Mouse (Mus musculus) gastrocnemius, adult 2 months (tissue): ENCODE data around the gene Tmem132c. TPM values are rescaled to one million over a fixed set of nuclear protein-coding genes. Genes with fewer than 3 reads are reported as not detected.

Experiments
- DNase-seq: peaks from one replicate; pipeline ENCODE4 v3.0.0; 2022
- H3K27ac ChIP-seq: fragments of 200-600 bp; 2 replicates; pipeline ENCODE4 v1.8.1; 2022; ENCODE audit warnings: mild to moderate bottlenecking
- H3K4me3 ChIP-seq: fragments of 200-600 bp; 2 replicates; pipeline ENCODE4 v1.8.1; 2022; ENCODE audit warnings: mild to moderate bottlenecking, moderate library complexity
- CTCF ChIP-seq: fragments of 200-600 bp; IDR thresholded peaks from 2 replicates; pipeline ENCODE4 v1.8.1; 2022; ENCODE audit warnings: antibody characterized with exemption, mild to moderate bottlenecking, moderate library complexity
- intact Hi-C: fragments of 180-260 bp; cut with DNase I; formaldehyde crosslinking; loops from one replicate; pipeline ENCODE4 v1.15.1; 2025
- long read RNA-seq, 2 experiments: library from polyadenylated mRNA; stranded (forward); transcript quantifications; one replicate each; pipeline ENCODE4 v2.0.0; 2021
- total RNA-seq, 2 experiments: library from RNA; stranded (reverse); gene quantifications; 2 replicates each; pipeline ENCODE4 v1.2.3; 2021

Gene Tmem132c
- under 1 TPM in 1 of 2 experiments, not detected in 1; 0.17 TPM for total RNA-seq
- long read RNA-seq, experiment 1, result 0 reads
- long read RNA-seq, experiment 2, result 0 reads

DNA sequence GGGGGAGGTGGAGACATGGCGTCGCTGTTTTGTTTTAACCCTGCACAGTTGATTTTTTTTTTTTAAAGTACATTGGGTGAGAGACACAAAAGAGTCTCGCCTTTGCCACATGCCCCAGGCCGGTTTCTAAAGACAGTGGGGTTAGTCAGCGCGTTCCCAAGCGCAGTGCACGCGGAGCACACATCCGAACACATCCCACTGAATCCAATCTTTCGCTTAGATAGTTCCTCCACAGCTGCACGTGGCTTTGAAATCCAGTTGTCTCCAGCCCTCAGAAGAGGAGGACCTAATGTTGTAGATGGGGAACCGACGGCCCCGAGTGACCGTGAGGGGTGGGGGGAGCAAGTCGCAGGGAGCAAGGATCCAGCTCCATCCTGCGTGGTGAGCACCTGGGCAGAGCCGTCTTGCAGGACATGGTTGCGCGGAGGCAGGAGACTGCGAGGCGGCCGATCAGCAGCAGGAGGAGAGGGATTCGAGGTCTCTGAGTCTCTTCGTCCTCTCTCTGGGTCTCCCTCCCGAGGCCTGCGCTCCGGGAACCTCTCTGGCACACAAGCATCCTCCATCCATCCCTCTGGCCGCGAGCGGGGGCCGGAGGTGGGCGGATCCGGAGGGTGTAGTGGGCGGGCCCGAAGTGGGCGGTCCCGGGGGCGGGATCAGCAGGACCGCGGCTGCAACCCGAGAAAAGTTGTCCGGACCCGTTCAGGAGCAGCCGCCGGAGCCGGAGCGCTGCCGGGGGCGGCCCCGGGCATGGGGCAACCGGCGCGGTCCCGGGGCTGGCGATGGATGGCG, at the start of gene Tmem132c:
Gene Tmem132c (plus strand): TSS at position 673 of the 789 bp plus-strand sequence.
- intact Hi-C loops, result no loop called here
- Histone ChIP-seq H3K27ac (no peak within 1 kb of the TSS), H3K4me3 (peak within 1 kb of the TSS; percentile 69)
- no peak for TF ChIP-seq CTCF
- peak; percentile 70 for DNase-seq

DNA sequence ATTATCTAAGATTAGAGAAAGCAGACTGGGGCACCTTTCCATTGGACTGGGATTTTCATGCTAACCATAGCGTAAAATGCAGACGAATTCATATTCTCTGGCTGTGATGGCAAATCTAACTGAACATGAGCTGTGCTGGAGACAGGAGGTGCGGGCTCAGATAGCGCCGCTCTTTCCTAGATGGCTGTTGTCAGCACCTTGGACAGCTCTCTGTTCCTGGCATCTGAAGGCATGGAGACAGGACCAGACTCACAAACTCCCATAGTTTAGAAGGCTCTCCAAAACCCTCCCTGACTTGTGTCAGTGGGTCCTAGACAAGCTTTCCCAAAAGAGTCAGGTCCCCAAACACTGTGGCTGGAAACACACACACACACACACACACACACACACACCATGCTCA, 49.7 kb upstream of the Tmem132c start:
- no peak for TF ChIP-seq CTCF
- H3K4me3 ChIP-seq, result no peak overlapping the region
- no peak for DNase-seq
- H3K27ac ChIP-seq, result no peak overlapping the region
- intact Hi-C loops, result no loop called here

DNA sequence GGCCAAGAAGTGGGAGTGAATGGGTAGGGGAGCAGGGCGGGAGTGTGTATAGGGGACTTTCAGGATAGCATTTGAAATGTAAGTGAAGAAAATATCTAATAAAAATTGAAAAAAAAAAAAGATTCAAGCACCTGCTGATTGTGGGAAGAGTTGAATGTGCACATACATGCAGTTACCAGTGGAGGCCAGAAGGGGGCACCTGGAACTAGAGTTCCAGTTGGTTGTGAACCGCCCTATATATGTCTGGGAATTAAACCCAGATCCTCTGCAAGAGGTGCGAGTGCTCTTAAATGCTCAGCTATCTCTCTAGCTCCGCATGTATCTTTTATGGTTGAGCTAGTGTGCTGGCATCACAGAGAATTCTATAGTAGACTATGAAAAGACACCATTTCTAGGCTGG, 42.8 kb upstream of the Tmem132c start:
- TF ChIP-seq CTCF, result peak; percentile 47
- intact Hi-C loops, result no loop called here

DNA sequence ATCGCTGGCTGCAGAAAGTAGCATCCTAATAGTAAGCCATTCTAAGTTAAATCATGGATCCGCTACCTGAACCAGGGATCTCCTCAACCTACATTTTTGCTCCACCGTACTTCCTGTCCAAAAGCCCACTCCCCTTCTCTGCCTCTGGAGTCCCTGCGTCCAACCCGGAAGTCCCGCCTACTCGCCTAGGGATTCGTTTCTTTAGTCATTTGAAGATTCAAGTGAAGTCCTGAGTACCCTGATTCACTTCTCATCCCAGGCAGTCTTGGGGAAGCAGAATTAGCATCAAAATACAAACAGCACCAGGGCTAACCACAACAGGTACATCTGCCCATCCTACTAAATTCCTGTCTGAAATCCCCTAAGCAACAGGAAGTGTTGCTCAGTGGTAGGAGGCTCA, 36.7 kb upstream of the Tmem132c start:
- intact Hi-C loops, result no loop called here
- DNase-seq, result no peak
- TF ChIP-seq CTCF, result no peak
- H3K27ac ChIP-seq, result no peak overlapping the region
- H3K4me3 ChIP-seq, result no peak overlapping the region

More for the DNA sequence above, 42.8 kb upstream of the Tmem132c start:
- no peak for DNase-seq
- Histone ChIP-seq H3K27ac (no peak overlapping the region), H3K4me3 (no peak overlapping the region)

DNA sequence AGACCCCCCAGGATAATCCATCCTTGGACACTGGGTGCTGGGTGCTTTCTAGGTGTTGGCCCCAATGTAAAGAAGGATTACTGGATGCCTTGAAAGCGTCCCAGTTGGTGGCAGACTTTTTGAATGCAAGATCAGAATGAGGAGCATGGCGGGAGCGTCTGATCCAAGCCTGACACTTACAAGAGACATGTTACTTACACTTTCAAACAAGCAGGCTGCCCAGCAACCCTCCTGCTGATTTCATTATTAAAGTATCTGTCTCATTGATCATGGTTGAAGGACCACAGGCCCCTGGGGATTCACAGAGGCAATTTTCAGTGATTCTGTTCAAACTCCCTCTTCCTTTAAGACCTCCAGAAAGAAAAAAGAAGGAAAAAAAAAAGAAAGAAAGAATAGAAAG, 25.2 kb upstream of the Tmem132c start:
- no peak for DNase-seq
- Histone ChIP-seq H3K27ac (no peak overlapping the region), H3K4me3 (no peak overlapping the region)
- intact Hi-C loops, result no loop called here
- TF ChIP-seq CTCF, result no peak

DNA sequence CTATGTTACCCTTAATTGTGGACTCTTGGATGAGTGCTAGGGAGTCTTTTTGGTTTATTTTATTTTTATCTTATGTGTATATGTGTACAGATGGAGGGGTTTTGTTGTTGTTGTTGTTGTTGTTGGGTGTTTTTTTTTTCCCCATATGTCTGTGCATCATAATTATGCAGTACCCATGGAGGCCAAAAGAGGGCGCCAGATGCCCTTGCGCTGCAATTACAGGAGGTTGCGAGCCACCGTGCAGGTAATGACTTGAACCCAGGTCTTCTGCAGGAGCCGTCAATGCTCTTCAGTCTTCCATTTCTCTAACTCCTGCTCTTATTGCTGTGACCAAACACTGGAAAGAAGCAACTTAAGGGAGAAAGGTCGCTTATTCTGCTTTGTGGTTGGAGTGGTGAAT, 23.9 kb upstream of the Tmem132c start:
- peak; percentile 5; the same call in 1 of the 2 replicates for TF ChIP-seq CTCF
- DNase-seq, result no peak
- no peak overlapping the region for H3K27ac ChIP-seq
- no peak overlapping the region for H3K4me3 ChIP-seq
- intact Hi-C loops, result no loop called here

DNA sequence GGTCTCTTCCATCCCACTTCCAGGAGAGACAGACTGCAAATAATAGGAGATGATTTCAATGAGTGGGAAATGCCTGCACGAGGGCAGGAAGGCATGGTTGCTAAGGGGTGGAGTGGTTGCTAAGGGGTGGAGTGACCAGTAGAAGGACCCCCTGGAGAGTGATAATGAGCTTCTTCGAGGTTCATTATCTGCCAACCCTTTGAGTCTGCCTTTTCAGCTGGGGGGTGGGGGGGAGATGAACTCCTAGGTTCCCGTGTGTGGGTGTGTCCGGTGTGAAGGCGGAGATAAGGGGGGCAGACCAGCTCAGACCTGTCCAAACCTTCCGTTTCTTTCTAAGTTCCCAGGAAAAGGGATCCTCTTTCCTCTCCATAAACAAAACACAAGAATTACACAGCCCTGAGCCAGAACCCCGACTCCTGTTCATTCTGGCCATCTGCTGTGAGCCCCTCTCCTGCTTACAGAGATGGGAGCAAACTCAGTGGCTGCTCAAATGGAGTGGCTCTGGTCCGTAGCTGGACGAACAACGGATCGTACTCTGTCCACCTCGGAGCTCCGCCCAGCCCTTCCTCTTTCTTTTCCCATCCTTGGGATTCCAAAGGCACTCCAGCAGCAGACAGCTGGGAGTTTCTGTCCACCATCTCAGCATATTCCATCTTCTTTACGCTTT, 13.5 kb upstream of the Tmem132c start:
- no peak overlapping the region for H3K27ac ChIP-seq
- H3K4me3 ChIP-seq, result no peak overlapping the region
- DNase-seq, result no peak
- TF ChIP-seq CTCF, result no peak
- intact Hi-C loops, result no loop called here

DNA sequence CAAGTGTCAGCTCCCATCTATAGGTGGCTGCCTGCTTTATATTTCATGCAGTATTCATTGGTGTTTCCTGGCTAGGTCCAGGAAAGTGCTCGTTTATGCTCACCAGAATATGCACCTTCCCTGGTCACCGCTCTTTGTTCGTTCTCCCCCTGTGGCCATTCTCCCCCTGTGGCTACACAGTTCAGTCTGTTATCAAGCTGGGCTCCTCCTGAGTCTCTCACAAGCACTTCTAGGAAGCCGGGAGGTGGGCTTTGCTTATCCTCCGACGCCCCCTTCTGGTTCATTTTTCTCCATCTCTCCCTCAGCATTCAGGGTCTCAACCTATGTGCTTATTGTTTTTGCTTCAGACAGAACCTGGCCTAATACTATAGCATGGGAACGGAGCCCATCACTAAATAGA, 6.9 kb upstream of the Tmem132c start:
- no peak for TF ChIP-seq CTCF
- intact Hi-C loops, result loop anchor here (5.0 kb wide), 1 partner anchor 108 kb away; no protein-coding TSS in a partner anchor
- Histone ChIP-seq H3K27ac (no peak overlapping the region), H3K4me3 (no peak overlapping the region)
- DNase-seq, result no peak

DNA sequence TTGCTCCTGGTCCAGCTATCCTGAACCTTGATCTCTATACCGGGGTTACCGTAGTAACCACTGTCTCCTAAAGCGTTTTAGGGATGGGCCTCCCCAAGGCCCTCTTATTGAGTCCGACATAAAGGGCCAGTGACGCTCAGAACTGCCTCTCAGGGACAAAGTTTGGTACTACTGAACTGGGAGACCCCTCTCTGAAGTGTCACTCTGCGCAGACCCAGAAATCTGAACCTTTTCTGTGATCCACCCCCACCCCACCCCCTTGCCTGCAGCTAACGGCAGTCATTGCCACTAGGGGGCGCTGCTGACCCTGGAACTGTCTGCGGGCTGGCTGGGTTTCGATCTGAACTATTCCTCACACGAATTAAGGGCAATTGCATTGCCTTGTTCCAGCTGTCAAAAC, 6.4 kb upstream of the Tmem132c start:
- intact Hi-C loops, result loop anchor here (5.0 kb wide), 1 partner anchor 107 kb away; no protein-coding TSS in a partner anchor
- TF ChIP-seq CTCF, result peak; percentile 81
- no peak overlapping the region for H3K27ac ChIP-seq
- peak overlapping the region; percentile 34 for H3K4me3 ChIP-seq
- DNase-seq, result peak; percentile 82

DNA sequence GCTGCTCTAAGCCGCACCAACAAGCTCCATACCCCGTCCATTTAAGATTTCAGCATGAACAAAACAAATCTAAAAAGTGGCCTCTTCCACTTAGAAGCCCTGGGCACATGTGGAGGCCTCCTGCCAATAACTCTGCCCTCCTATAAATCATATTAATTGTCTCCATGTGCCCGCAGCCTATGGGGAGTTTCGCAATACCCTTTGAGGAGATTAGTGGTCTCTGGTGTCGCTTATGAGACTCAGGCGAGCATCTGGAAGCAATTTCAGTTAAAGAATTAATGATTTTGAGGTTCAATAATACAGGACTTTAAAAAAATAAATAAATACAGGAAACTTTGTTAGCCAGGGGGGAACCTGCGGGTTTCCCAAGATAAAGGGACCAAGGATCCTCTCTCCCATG, 1.9 kb upstream of the Tmem132c start:
- no peak for TF ChIP-seq CTCF
- Histone ChIP-seq H3K27ac (no peak overlapping the region), H3K4me3 (no peak overlapping the region)
- DNase-seq, result no peak
- intact Hi-C loops, result loop anchor here (5.0 kb wide), 1 partner anchor 103 kb away; no protein-coding TSS in a partner anchor

DNA sequence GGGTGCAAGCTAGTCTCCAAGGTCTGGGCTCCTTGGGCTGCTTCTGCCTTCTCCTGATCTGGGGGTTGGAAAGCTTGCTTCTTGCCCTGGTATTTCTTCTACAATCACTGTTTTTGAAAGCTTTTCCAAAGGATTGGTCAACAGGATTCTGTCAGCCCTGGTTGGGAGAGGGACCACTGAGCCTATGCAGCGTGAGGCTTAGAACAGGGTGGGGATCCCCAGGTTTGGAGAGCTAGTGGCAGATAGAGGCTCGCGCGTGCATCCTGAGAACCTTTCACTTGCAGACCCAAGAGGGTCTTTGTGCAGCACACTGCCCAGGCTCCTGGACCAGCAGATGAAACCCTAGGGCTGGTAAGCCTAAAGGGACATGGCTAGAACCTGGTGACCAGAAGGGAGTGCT, 962 bp upstream of the Tmem132c start:
- intact Hi-C loops, result no loop called here
- H3K27ac ChIP-seq, result no peak overlapping the region
- TF ChIP-seq CTCF, result no peak
- H3K4me3 ChIP-seq, result no peak overlapping the region
- no peak for DNase-seq

DNA sequence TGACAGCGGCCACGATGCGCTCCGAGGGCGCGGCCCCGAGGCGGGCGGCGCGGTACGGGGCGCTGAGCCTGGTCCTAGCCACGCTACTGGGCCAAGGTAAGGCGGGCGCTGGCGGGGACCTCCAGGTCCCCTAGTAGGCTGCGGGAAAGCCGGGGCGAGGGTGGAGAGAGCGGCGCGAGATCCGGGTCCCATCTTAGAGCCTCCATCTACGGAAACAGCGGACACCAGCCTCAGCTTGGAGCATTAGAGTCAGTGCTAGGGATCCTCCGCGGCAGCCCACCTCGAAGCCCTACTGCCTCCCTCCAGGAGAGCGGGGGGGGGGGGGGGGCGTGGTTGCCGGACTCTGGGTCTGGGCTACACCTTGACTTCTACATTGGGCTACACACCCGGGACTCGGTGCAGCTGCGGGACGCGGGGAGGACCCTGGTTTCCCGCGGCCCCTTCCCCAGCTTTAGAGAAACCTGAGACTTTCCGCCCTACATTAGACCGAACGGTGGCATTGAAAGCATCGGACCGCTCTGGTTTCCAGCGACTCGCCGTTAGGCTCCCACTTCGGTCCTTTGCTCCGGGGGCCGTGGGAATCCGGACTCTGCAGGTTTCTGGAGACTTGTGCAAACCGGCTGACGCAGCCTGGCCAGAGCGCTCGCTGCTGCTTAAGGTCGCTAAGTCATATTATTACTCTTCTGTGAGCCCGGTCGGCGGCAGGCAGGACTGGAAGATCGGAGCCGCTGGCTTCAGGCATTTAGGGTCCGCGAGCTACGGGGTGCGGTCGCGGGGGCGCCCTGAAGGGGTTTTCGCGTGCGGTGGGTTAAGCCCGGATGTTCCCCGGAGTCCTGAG, 536 bp downstream of the Tmem132c start:
- H3K4me3 ChIP-seq, result peak overlapping the region; percentile 69
- no peak overlapping the region for H3K27ac ChIP-seq
- no peak for TF ChIP-seq CTCF
- DNase-seq, result peak; percentile 22
- intact Hi-C loops, result no loop called here

DNA sequence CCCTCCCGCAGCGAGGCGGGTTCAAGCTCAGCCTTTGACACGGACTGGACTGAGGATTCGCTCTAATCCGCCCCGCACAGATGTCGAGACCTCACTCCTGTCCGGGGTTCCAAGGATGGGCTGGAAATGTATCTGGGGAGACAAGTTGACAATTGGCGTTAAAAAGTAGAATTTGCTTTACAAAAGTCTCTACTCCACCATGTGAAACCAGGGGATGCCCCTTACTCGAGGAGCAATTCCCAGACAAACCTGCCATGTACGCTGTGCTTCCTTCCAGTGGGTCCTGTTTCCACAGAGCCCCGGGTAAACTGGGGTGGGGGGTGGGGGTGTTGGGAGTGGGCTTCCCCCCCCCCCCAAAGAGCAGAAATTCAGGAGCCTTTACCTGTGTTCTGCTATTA, 1.2 kb downstream of the Tmem132c start:
- TF ChIP-seq CTCF, result no peak
- intact Hi-C loops, result no loop called here
- Histone ChIP-seq H3K27ac (no peak overlapping the region), H3K4me3 (peak overlapping the region; percentile 69)
- DNase-seq, result no peak
